Mouse (Mus musculus): Measurements from ENCODE around the gene L3mbtl4.

DNA sequence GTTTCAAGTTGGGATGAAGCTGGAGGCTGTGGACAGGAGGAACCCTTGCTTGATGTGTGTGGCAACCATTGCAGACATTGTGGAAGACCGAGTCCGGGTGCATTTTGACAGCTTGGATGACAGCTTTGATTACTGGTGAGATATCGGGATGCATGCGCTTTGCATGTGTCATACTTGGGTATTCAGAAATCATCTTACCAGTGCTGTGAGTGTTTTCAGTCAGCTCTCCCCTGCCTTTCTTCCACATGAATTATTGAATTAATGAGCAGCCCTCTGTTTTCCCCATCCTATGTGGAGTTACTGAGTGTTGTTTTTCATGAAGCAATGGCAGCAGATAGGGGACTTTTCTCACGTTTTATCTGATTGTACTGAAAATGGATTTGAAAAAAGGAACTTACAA lies 187.9 kb downstream of the L3mbtl4 start:
- no peak for TF ChIP-seq CTCF (IDR thresholded peaks at IDR 0.05; ENCODE audit: low read depth)
- no peak for TF ChIP-seq EP300 (IDR thresholded peaks at IDR 0.05; ENCODE audit: low read depth)

All from heart, postnatal 0 days (tissue).